Comparison of ENCODE assay signal across 8 mouse cellular contexts in genomic region chr19:32186594-32187092, GRCm38 (mm10).
DNase-seq lines count a peak whose midpoint lies in the region; ATAC-seq and TF ChIP-seq lines count a peak whose summit lies in the region.

No protein-coding gene starts in this region.

- TF ChIP-seq POLR2A in cortical plate, adult 2 months (IDR thresholded peaks at IDR 0.05; ENCODE audit: extremely low read depth, insufficient read depth, low read length) = no peak

- H3K9me3 ChIP-seq in kidney, postnatal 0 days (replicated peaks; ENCODE audit: low read length) = no peaks in the 10 kb centered on the region
- H3K9me3 ChIP-seq in megakaryocyte, embryonic 14.5 days = no peaks in the 10 kb centered on the region
- no peaks in the 10 kb centered on the region for H3K9me3 ChIP-seq in midbrain, postnatal 0 days (ENCODE audit: low read length)

- peaks cover 4% of the 10 kb centered on the region for H3K4me1 ChIP-seq in cortical plate, adult 2 months (ENCODE audit: control insufficient read depth, insufficient read depth, low read length)
- peaks cover 31% of the 10 kb centered on the region for H3K4me1 ChIP-seq in kidney, postnatal 0 days (replicated peaks; ENCODE audit: insufficient read depth, low read length)
- peaks cover 96% of the 10 kb centered on the region for H3K4me1 ChIP-seq in megakaryocyte, embryonic 14.5 days
- H3K4me1 ChIP-seq in midbrain, postnatal 0 days (ENCODE audit: insufficient read depth, low read length) = no peaks in the 10 kb centered on the region

- H3K27ac ChIP-seq in cortical plate, adult 2 months (ENCODE audit: insufficient read depth, low read length) = 0 out of 2 replicates have a peak overlapping the region, but pooled peaks have one; percentile 53
- peak overlapping the region; percentile 63 for H3K27ac ChIP-seq in kidney, postnatal 0 days
- no peak overlapping the region for H3K27ac ChIP-seq in midbrain, postnatal 0 days (ENCODE audit: low read depth, low read length)

- no peak for ATAC-seq in kidney, postnatal 0 days (replicated peaks; ENCODE audit: low FRiP score, low read depth)
- no peak for ATAC-seq in midbrain, postnatal 0 days (ENCODE audit: low FRiP score)

- intact Hi-C loops in gastrocnemius, postnatal 36 days (cut with DNase I) = no loop called here

- H3K4me2 ChIP-seq in kidney, postnatal 0 days (ENCODE audit: low read length) = no peak overlapping the region
- H3K4me2 ChIP-seq in midbrain, postnatal 0 days (ENCODE audit: low read depth, low read length, poor library complexity, severe bottlenecking) = no peak overlapping the region

- 45% methylated on average over 8 of the region's 8 CpGs for WGBS in kidney, postnatal 0 days
- WGBS in midbrain, postnatal 0 days = 87% methylated on average over 8 of the region's 8 CpGs

- TF ChIP-seq CTCF in cortical plate, adult 2 months (IDR thresholded peaks at IDR 0.05; ENCODE audit: extremely low read depth, insufficient read depth, low read length) = no peak
- no peak for TF ChIP-seq CTCF in kidney, postnatal 0 days (IDR thresholded peaks at IDR 0.05; ENCODE audit: low read depth)
- no peak for TF ChIP-seq CTCF in midbrain, postnatal 0 days (IDR thresholded peaks at IDR 0.05)

- H3K27me3 ChIP-seq in kidney, postnatal 0 days (ENCODE audit: insufficient read depth, low read length) = no peaks in the 10 kb centered on the region
- no peaks in the 10 kb centered on the region for H3K27me3 ChIP-seq in megakaryocyte, embryonic 14.5 days (replicated peaks)
- H3K27me3 ChIP-seq in midbrain, postnatal 0 days (ENCODE audit: insufficient read depth, low read length) = no peaks in the 10 kb centered on the region

- H3K4me3 ChIP-seq in cortical plate, adult 2 months (ENCODE audit: insufficient read depth, low read length) = no peak overlapping the region
- no peak overlapping the region for H3K4me3 ChIP-seq in kidney, postnatal 0 days (replicated peaks; ENCODE audit: low read depth, low read length)
- peak overlapping the region; percentile 87 for H3K4me3 ChIP-seq in megakaryocyte, embryonic 14.5 days (replicated peaks)
- no peak overlapping the region for H3K4me3 ChIP-seq in midbrain, postnatal 0 days (ENCODE audit: low read depth, low read length)

- H3K36me3 ChIP-seq in kidney, postnatal 0 days (ENCODE audit: insufficient read depth, low read length) = no peaks in the 10 kb centered on the region
- peaks cover 77% of the 10 kb centered on the region for H3K36me3 ChIP-seq in megakaryocyte, embryonic 14.5 days (replicated peaks; ENCODE audit: low read length)
- no peaks in the 10 kb centered on the region for H3K36me3 ChIP-seq in midbrain, postnatal 0 days (ENCODE audit: insufficient read depth, low read length)

- DNase-seq in CD8-positive naive resting alpha-beta T cell, adult 2 months (ENCODE audit: low read depth in 2 of 2, low spot score in 2 of 2) = peak; percentile 72 to 77
- DNase-seq in kidney, postnatal 0 days (ENCODE audit: low spot score) = peak; percentile 70
- DNase-seq in testis, postnatal 10 days (ENCODE audit: low spot score) = no peak
- DNase-seq in midbrain, postnatal 0 days (ENCODE audit: low spot score) = no peak
- DNase-seq in gastrocnemius, postnatal 36 days = no peak
- DNase-seq in gastrocnemius, postnatal 25 days = no peak

- H3K9ac ChIP-seq in kidney, postnatal 0 days (ENCODE audit: low read depth, low read length) = no peak overlapping the region
- no peak overlapping the region for H3K9ac ChIP-seq in midbrain, postnatal 0 days (replicated peaks; ENCODE audit: low read length, poor library complexity, severe bottlenecking)

Comparison
In these comparisons a context has a peak if more than half of its experiments do, and no peak if none do; other contexts are left out.
1. DNase-seq: peak in CD8-positive naive resting alpha-beta T cell, adult 2 months (2 of 2) and kidney, postnatal 0 days (single experiment); none in testis, postnatal 10 days (single experiment), midbrain, postnatal 0 days (single experiment), gastrocnemius, postnatal 36 days (0 of 2) and gastrocnemius, postnatal 25 days (single experiment).